Mouse (Mus musculus): ENCODE results near the gene Esm1.

The Esm1 gene

GRCm38 (mm10) chr13:113227666-113228463, 18.4 kb downstream of the Esm1 start:
- no peak for DNase-seq (ENCODE audit: low read depth, low spot score)

GRCm38 (mm10) chr13:113242129-113242528, 32.7 kb downstream of the Esm1 start:
- DNase-seq (ENCODE audit: low read depth, low spot score): peak; percentile 67

- DNase-seq (ENCODE audit: low read depth, low spot score): no peak
These were observed 35.6 kb downstream of the Esm1 start for GRCm38 (mm10) chr13:113245025-113245424.

- peak; percentile 62 for DNase-seq (ENCODE audit: low read depth, low spot score)
These were observed 43.1 kb downstream of the Esm1 start for GRCm38 (mm10) chr13:113252580-113252979.

- no peak for DNase-seq (ENCODE audit: low read depth, low spot score)
These were observed 47.3 kb downstream of the Esm1 start for GRCm38 (mm10) chr13:113256766-113257165.

GRCm38 (mm10) chr13:113257190-113257589, 47.7 kb downstream of the Esm1 start:
- peak; percentile 40 for DNase-seq (ENCODE audit: low read depth, low spot score)

GRCm38 (mm10) chr13:113259237-113259636, 49.8 kb downstream of the Esm1 start:
- DNase-seq (ENCODE audit: low read depth, low spot score): no peak

- DNase-seq (ENCODE audit: low read depth, low spot score): no peak
These were observed 53.4 kb downstream of the Esm1 start for GRCm38 (mm10) chr13:113262822-113263221.

- peak; percentile 50 for DNase-seq (ENCODE audit: low read depth, low spot score)
These were observed 55.8 kb downstream of the Esm1 start for GRCm38 (mm10) chr13:113265257-113265656.

- peak; percentile 81 for DNase-seq (ENCODE audit: low read depth, low spot score)
These were observed 57.1 kb downstream of the Esm1 start for GRCm38 (mm10) chr13:113266495-113266951.

- DNase-seq (ENCODE audit: low read depth, low spot score): no peak
These were observed 57.7 kb downstream of the Esm1 start for GRCm38 (mm10) chr13:113267204-113267603.

Measured in R1 (cell line).